Mouse (Mus musculus): ENCODE results near the gene Olfr1393. TPM values are rescaled to one million over a fixed set of nuclear protein-coding genes. Genes with fewer than 3 reads are reported as not detected.

Gene Olfr1393
- 0.86 TPM in 1 of 2 replicates, not detected in the other for total RNA-seq (2014; rRNA removed)
- polyA plus RNA-seq (2015; fragmentation: Nextera tagmentation; extraction: Ambion mirVana), result 0.10 and 0.13 TPM in 2 replicates

DNA sequence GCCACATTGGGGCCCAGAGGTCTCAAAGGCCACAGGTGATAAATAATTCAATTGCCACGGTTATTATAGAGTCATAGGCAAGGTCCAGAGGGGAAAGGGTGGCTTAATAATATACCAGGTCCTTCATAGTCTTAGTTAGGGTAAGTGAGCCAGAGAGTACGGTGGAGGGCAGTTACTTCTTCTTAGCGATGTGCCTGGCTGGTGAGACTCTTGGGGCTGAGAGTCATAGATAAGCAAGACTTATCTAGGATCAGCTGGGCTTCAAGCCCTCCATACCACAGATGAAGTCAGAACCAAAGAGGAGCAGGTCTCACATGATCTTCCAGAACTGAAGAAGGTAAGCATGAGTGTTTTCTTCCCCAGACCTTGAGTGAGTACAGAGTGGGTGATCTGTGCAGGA lies at the start of gene Olfr1393:
Olfr1393 (plus strand) TSS at position 83 of the 400 bp plus-strand sequence.
- H3K27ac ChIP-seq, result no peak within 1 kb of the TSS
- 85% methylated on average over 3 of the region's 3 CpGs for WGBS

DNA sequence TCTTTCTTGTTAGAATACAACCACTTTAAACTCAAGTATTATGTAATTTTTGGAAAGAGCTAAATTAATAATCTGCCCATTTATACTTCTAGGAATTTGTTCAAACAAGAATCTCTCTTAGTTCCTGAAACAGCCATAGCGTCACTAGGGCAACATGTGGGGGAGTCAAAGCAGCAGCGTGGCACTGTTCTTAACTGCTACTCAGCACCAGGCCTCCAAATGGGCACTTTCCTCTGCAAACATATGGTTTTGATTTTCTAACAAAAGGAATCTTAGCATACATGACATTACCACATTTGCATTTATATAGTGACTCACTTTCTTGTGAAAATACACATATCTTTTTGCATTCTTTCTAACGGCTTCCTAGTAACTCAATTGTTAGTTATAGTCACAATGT lies 45.3 kb upstream of the Olfr1393 start:
- Histone ChIP-seq H3K27me3 (ENCODE audit: insufficient read depth, low read length) (no peaks in the 10 kb centered on the region), H3K4me3 (ENCODE audit: low read length) (no peak overlapping the region), H3K4me1 (ENCODE audit: insufficient read depth, low read length) (no peaks in the 10 kb centered on the region), H3K36me3 (ENCODE audit: insufficient read depth, low read length) (no peaks in the 10 kb centered on the region), H3K4me2 (ENCODE audit: low read depth, low read length) (no peak overlapping the region), H3K27ac (no peak overlapping the region), H3K9ac (replicated peaks; ENCODE audit: low read length) (no peak overlapping the region), H3K9me3 (ENCODE audit: low read length) (no peaks in the 10 kb centered on the region)
- ATAC-seq (no peak), DNase-seq (ENCODE audit: low spot score) (no peak)
- WGBS, result 75% methylated on average over 3 of the region's 3 CpGs
- TF ChIP-seq CTCF (IDR thresholded peaks at IDR 0.05; ENCODE audit: low read depth), result no peak

More for the DNA sequence above, at the start of gene Olfr1393:
- no peak within 1 kb of the TSS for H3K4me3 ChIP-seq (ENCODE audit: low read length)
- H3K36me3 ChIP-seq (ENCODE audit: insufficient read depth, low read length), result no peaks in the 10 kb centered on the region
- ATAC-seq, result no peak
- H3K4me2 ChIP-seq (ENCODE audit: low read depth, low read length), result no peak within 1 kb of the TSS
- no peak for DNase-seq (ENCODE audit: low spot score)
- no peaks in the 10 kb centered on the region for H3K4me1 ChIP-seq (ENCODE audit: insufficient read depth, low read length)
- no peak for TF ChIP-seq CTCF (IDR thresholded peaks at IDR 0.05; ENCODE audit: low read depth)
- H3K9ac ChIP-seq (replicated peaks; ENCODE audit: low read length), result no peak within 1 kb of the TSS
- no peaks in the 10 kb centered on the region for H3K9me3 ChIP-seq (ENCODE audit: low read length)
- no peaks in the 10 kb centered on the region for H3K27me3 ChIP-seq (ENCODE audit: insufficient read depth, low read length)

DNA sequence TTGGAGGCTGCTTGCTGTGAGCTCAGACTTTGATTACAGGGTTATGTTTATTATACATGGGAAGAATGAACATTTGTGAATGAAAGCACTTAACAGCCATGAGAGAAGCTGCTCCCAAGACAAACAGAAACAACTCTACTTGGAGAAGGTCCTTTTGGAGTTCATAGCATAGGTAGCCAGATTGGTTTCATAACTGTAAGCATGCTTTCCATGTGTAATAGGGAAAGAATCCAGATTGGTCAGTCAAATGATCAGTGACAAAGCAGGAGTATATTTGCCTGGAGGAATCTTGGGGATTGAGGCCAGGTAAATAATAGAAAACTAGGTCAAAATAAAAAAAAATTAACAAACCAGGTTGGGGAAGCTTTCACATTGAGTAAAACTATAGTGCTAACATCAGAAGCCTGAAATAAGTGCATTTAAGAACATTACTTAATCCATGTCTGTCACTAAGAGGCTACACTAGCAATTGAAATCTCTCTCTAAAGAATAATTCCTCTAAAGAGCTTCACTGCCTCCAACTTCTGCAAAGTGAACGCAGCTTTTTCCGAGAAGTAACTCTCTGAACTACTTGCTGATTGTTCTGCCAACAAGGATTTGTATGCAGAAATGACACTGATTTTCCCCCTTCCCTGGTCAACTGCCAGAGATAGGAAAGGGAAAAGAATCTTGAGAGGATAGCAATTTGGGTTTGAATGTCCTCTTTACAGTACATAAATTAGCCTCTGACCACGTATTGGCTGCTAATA lies 42.5 kb upstream of the Olfr1393 start:
- TF ChIP-seq CTCF (IDR thresholded peaks at IDR 0.05; ENCODE audit: low read depth), result no peak
- 67% methylated on average over 3 of the region's 3 CpGs for WGBS
- Histone ChIP-seq H3K36me3 (ENCODE audit: insufficient read depth, low read length) (no peaks in the 10 kb centered on the region), H3K4me3 (ENCODE audit: low read length) (no peak overlapping the region), H3K9me3 (ENCODE audit: low read length) (no peaks in the 10 kb centered on the region), H3K4me1 (ENCODE audit: insufficient read depth, low read length) (no peaks in the 10 kb centered on the region), H3K27me3 (ENCODE audit: insufficient read depth, low read length) (no peaks in the 10 kb centered on the region), H3K27ac (no peak overlapping the region), H3K4me2 (ENCODE audit: low read depth, low read length) (no peak overlapping the region), H3K9ac (replicated peaks; ENCODE audit: low read length) (no peak overlapping the region)
- ATAC-seq (no peak), DNase-seq (ENCODE audit: low spot score) (no peak)

DNA sequence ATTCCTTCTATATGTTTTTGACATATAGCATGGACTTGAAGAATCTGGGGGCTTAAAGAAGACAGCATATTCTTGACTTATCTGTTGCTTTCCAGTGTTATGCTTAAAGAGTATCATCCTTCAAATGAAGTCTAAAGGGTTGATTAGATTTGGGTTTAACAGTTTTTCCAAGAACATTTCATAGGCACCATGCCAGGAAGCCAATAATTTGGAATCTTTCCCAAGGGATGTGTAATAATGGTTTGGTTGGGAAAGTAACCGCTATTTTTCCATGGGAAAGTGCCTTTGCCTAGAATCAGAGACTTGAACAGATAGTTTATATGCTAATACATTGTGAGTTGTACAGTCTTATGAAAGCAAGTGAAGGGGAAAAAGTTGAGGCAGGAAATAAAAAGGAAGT lies 41.2 kb upstream of the Olfr1393 start:
- H3K4me2 ChIP-seq (ENCODE audit: low read depth, low read length), result no peak overlapping the region
- no peak overlapping the region for H3K9ac ChIP-seq (replicated peaks; ENCODE audit: low read length)
- 69% methylated on average over 1 of the region's 1 CpGs for WGBS
- H3K4me3 ChIP-seq (ENCODE audit: low read length), result no peak overlapping the region
- no peaks in the 10 kb centered on the region for H3K4me1 ChIP-seq (ENCODE audit: insufficient read depth, low read length)
- H3K27ac ChIP-seq, result no peak overlapping the region
- no peaks in the 10 kb centered on the region for H3K36me3 ChIP-seq (ENCODE audit: insufficient read depth, low read length)
- DNase-seq (ENCODE audit: low spot score), result no peak
- no peaks in the 10 kb centered on the region for H3K27me3 ChIP-seq (ENCODE audit: insufficient read depth, low read length)
- TF ChIP-seq CTCF (IDR thresholded peaks at IDR 0.05; ENCODE audit: low read depth), result no peak
- no peak for ATAC-seq
- no peaks in the 10 kb centered on the region for H3K9me3 ChIP-seq (ENCODE audit: low read length)

DNA sequence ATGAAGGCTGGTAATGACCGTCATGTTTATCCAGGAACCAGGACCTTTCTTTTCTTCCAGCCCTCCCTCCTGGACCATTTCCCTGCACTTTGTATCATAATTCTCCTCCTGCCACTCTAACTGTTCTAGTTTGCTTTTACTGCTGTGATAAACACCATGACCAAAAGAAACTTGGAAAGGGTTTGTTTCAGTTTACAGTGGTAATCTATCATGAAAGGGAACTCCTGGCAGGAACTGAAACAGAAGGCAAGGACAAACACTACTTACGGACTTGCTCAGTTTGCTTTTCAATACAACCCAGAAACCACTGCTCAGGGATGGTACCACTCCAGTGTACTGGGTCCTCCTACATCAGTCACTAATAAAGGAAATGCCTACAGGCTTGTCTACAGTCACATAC lies 40.6 kb upstream of the Olfr1393 start:
- no peak for ATAC-seq
- no peak for DNase-seq (ENCODE audit: low spot score)
- H3K9ac ChIP-seq (replicated peaks; ENCODE audit: low read length), result no peak overlapping the region
- H3K4me1 ChIP-seq (ENCODE audit: insufficient read depth, low read length), result no peaks in the 10 kb centered on the region
- TF ChIP-seq CTCF (IDR thresholded peaks at IDR 0.05; ENCODE audit: low read depth), result no peak
- no peak overlapping the region for H3K4me3 ChIP-seq (ENCODE audit: low read length)
- H3K27me3 ChIP-seq (ENCODE audit: insufficient read depth, low read length), result no peaks in the 10 kb centered on the region
- no peaks in the 10 kb centered on the region for H3K36me3 ChIP-seq (ENCODE audit: insufficient read depth, low read length)
- 71% methylated on average over 2 of the region's 2 CpGs for WGBS
- no peak overlapping the region for H3K27ac ChIP-seq
- H3K4me2 ChIP-seq (ENCODE audit: low read depth, low read length), result no peak overlapping the region
- no peaks in the 10 kb centered on the region for H3K9me3 ChIP-seq (ENCODE audit: low read length)

DNA sequence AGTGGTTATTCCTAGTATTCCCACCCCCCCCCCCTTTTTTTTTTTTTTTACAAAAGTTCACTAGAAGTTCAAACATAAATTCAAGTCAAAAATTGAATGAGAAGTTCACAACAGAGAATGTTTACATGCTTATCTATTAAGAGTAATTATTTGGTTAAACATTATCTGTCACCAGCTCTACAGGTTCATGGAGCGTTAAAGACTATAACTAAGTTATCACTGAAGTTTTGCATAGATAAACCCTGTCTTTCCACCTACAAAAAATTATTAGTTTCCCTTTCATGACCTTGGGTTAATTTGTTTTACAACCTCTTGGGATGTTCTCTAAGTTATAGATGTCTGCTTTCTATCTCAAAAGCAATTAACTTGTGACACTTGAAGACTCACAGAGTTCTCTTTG lies 37.8 kb upstream of the Olfr1393 start:
- H3K9ac ChIP-seq (replicated peaks; ENCODE audit: low read length), result no peak overlapping the region
- H3K4me3 ChIP-seq (ENCODE audit: low read length), result no peak overlapping the region
- no peak for TF ChIP-seq CTCF (IDR thresholded peaks at IDR 0.05; ENCODE audit: low read depth)
- no peak overlapping the region for H3K27ac ChIP-seq
- H3K36me3 ChIP-seq (ENCODE audit: insufficient read depth, low read length), result no peaks in the 10 kb centered on the region
- no peak for DNase-seq (ENCODE audit: low spot score)
- H3K4me1 ChIP-seq (ENCODE audit: insufficient read depth, low read length), result peaks cover 5% of the 10 kb centered on the region; the same call in 1 of the 2 replicates
- WGBS, result 90% methylated on average over 1 of the region's 1 CpGs
- H3K9me3 ChIP-seq (ENCODE audit: low read length), result no peaks in the 10 kb centered on the region
- no peak overlapping the region for H3K4me2 ChIP-seq (ENCODE audit: low read depth, low read length)
- no peaks in the 10 kb centered on the region for H3K27me3 ChIP-seq (ENCODE audit: insufficient read depth, low read length)
- no peak for ATAC-seq

DNA sequence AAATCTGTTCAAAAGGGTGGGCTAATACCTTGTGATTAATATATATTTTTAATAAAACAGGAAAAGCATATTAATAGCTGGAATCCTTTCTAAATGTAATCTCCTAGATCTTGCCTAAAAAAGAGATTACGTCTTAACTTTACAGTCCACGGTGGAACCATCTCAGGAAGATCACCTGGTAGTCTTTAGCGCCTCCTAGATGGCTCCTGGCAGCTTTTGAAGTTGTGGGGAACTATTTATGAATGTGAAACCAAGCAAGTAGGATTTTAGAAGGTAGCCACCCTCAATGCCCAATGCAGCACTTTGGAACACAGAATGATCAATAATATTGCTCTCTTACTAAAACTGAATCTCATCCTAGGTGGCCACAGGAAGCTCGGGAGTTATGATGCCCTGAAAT lies 37.2 kb upstream of the Olfr1393 start:
- H3K36me3 ChIP-seq (ENCODE audit: insufficient read depth, low read length), result no peaks in the 10 kb centered on the region
- H3K9ac ChIP-seq (replicated peaks; ENCODE audit: low read length), result no peak overlapping the region
- WGBS, result 92% methylated on average over 4 of the region's 4 CpGs
- H3K9me3 ChIP-seq (ENCODE audit: low read length), result no peaks in the 10 kb centered on the region
- H3K4me2 ChIP-seq (ENCODE audit: low read depth, low read length), result no peak overlapping the region
- peaks cover 6% of the 10 kb centered on the region; the same call in 1 of the 2 replicates for H3K4me1 ChIP-seq (ENCODE audit: insufficient read depth, low read length)
- H3K27me3 ChIP-seq (ENCODE audit: insufficient read depth, low read length), result no peaks in the 10 kb centered on the region
- no peak overlapping the region for H3K27ac ChIP-seq
- TF ChIP-seq CTCF (IDR thresholded peaks at IDR 0.05; ENCODE audit: low read depth), result no peak
- H3K4me3 ChIP-seq (ENCODE audit: low read length), result no peak overlapping the region
- ATAC-seq (no peak), DNase-seq (ENCODE audit: low spot score) (no peak)
